Mouse (Mus musculus) lung, adult 18-20 months (tissue): ENCODE measurements at regions not wholly inside any gene's neighbourhood (a gene's known extent, or its start where the extent isn't known, plus 50 kb on each side); places are given as distances from the start of the nearest gene placed in this dataset.
A peak's percentile ranks its signal among the peaks of the same experiment; 100 is the strongest.

Experiments used
- DNase-seq, 2 experiments: peaks; one replicate each; pipeline ENCODE4 v3.0.0; 2022; ENCODE audit warnings: mixed read lengths in 2 of 2

DNA sequence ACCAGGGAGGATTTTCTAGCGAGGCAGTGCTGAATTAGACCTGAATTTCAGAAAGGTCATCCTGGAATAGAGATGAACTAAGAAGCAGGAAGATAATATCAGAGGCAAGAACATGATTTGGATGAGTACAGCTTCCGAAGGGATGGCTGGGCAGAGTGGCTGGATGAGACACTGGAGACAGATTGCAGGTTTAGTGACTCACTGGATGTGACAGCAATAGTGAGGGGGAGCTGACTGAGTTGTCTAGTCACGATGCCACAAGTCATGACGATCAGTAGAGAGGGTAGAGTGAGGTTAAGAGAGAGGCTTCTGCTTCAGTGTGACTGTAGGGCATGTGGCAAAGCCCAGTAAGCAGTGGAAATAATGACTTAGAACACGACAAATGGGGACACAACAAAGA is 181.3 kb upstream of the Npy start:
- no peak for DNase-seq

DNA sequence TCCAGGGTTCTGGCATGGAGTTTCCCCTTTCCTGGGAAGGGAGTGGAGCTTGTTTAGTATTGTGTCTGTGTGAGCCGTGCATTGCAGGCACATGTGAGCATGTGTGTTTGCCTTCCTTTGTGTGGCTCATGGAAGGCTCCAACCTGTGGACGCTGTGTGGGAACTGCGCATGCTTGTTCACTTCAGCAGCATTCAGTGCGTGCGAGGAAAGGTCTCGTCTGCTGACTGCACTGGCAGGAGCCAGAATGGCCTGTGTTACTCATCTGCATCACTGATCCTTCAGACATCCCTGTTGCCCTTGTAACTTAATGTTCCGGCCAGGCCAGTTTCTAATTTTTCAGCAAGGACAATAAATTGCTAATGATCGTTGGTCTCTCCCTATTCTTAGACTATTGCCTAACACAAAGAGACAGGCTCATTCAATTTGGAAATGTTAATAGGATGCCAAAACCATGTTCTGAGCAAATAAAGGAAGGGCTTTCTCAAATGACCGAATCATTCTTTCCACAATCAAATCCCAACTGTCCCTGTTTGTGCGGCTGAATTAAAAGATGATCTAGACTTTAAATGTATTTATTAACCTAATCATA is 167.9 kb upstream of the Npy start:
- DNase-seq, result no peak

DNA sequence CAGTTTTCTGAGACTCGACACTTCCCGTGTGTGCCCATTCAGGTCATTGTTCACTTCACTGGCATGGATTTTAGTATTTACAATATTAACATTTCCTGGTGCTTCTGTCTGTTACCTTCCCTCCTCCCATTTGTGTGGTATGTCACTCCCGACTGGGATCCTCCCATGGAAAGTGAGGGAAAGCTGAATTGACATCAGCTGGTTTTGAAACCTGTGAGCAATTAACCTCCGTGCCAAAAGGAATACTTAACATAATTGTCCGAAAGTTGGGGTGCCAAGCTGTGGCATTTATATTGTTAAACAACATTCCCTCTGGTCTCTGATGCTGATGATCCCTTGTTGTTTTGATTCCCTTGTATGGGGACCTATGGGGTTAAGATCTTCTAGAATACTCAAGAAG is 167.3 kb upstream of the Npy start:
- no peak for DNase-seq

DNA sequence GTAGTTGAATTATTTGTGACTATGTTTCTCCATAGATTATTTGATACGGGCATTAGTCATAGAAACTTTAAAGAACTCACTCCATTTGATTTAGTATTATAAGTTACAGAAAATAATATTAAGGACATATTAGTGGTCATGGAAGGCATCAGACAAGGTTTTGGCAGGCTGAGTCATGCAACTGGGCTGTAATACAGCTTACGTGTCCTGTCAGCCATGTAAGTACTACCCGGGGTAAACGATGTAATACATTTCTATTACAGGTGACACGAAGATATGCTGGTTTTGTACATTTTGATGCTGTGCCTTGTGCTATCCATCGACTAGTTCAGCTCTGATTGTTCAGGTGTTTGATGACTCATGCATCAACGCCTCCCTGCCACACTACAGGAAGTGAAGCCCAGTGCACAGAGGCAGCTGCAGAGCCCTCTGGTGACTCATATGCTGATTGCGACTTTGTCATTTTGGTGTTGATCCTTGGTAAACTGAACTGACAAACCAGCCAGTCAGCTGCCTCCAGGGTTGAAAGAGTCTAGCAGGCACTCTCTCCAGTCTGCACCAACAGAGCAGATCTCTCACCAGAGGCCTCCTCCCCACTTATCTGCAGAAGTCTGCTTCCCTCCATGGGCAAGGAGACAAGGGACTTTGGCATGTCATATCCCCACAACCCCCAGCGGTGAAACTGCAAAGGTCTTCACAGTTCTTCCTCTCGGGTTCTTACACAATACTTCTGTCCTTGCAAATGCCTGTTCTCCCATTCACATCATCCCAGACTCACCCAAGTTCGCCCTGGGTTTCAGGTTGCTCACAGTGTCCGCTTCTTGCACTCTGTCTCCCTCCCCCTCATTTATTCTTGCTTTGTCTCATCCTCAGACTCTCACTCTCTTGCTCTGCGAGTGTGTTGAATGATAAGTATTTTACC is 165.9 kb upstream of the Npy start:
- peak in 1 of 2 experiments; percentile 5 for DNase-seq

DNA sequence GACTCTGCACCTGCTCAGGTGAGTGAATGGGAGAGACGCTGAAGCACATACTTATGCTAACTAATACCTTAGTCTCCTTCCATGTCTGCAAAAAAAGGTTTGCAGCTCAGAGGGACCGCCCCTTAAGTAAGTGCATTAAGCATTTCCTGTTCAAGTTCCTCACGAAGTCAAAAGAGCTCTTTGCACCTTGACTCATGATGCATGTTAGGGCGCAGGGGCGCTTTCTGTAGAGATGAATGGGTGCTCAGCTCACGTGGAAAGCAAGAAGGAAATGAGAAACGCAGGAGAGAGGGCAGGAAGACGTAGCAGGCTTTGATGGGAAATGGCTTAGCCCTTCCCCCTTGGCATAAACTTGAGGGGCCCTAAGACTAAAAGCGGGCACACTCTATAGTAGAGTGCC is 164.5 kb upstream of the Npy start:
- no peak for DNase-seq

DNA sequence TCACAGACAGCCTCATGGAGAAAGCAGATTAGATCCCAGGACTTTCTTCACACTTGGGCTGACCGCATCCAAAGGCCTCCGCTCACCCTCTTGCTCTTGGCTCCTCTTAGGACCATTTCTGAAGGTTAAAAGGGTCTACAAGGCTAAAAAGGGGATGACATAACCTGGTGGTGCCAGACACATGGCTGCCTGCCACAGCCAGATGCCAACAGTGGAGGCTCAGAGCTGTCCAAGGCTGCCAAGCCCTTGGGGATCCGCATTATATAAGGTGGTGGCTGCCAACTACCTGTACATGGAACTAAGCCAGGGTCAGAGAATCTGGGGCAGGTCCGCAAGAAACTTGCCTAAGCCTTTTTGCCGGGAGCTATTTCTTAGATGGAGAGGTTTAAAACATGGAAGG is 151.5 kb upstream of the Npy start:
- no peak for DNase-seq

DNA sequence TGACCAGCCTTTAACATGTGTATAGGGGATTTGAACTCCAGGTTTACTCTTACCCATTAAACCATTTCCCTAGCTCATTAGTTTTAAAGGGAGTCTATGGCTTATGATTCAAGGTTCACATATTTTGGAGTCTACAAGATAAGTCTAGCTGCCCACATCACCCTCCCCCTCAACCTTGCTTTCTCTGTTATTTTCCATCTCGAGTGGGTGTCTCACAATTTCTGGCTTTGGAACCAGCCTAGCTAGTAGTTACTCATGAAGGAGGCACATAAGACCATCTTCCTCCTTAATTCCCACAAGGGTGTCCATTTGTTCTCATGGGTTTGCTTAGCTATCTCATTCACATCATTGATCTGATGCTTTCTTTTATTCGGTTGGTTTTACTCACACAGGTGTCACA is 150.6 kb upstream of the Npy start:
- DNase-seq, result no peak

DNA sequence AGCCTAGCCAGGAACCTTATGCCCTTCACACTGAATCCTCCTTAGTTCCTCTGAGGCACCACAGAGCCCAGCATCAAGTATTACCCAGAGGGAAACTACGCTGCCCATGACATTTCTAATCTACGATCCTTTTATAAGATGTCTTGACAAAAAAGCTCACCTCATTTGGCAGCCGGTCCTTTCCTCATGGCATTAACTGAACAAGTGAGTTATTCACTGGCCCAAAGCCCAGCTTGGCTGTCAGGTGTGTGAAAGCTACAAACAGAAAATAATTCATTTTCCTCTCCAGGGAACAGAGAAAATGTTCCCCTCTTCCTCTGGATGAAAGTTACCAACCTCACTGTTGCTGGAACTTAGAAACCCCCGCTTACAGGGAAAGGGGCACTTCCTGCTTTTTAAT is 135.7 kb upstream of the Npy start:
- no peak for DNase-seq

DNA sequence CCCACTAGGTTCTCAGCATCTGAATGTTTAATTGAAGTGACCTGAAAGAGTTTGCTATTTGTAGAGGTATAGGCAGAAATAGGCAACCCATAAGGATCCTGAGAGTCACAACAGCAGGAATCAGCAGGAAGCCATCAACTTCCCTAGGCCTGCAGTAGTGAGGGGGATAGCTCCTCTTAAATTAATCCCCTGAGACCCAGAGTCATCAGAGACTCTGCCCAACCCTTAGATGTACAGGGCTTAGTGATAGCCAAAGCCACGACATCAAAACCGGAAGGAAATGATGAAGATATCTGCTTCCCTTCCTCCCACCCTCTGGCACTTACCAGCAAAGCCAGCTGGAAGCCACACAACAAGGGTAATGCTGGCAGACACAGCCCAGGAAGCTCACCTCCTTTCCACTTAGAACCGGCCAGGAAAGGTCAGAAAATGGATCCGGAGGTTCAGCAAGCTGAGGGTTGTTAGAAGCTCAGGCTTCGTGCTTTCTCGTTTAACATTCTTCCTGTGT is 130.4 kb upstream of the Npy start:
- DNase-seq, result no peak

DNA sequence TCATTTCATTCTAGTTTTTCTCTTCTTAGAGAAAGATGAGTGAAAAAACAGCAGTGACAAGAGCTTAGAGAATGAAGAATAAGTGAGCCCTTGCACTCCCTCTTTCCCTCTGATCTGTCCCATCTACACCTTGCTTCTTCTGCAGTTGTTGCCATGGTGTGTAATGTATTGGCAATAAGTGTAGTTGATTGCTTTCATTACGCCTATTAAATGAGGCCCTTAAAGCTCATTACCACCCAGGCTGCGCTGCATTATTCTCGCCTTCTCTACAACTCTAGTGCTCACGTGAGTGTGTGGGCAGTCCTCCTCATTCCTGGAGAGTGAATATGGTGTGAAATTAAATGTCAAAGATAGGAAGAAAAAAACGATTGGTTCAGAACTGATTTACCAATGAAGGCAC is 127.7 kb upstream of the Npy start:
- DNase-seq, result no peak

DNA sequence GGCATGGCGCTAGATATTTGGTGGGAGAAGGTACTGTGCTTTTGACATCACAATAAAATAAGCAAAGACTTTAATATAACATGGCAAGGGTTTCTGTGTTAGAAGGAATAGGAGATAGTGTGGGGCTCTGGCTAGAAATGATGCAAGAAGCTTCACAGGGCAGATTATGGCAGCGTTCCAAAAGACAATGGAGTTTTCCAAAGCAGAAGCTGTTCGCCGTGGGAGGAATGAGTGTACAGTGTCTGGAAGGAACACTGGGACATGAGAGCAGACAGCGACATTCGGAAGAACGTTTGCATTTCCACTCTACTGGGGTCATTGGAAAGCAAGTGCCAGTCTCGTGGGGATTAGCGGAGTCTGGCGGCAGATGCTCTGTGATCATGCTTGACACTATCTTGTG is 125.5 kb upstream of the Npy start:
- DNase-seq, result no peak

DNA sequence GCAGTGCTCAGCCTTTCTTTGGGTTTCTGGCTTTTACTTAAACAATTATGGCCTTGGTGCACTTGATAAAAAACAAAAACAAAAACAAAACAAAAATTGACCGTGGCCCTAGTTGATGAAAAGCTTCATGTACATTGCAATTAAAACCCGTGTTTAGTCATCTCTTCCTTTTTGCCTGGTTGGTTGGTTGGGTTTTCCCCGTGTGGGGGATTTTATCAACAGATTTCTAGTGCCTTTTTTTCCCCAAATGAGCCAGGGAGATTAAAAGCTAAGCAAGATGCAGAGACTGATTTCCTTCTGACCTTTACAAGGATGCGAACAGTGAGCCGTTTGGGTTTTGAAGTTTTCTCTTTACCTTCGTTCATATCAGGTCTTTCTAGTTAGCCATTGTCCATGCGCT is 121.1 kb upstream of the Npy start:
- DNase-seq, result no peak

DNA sequence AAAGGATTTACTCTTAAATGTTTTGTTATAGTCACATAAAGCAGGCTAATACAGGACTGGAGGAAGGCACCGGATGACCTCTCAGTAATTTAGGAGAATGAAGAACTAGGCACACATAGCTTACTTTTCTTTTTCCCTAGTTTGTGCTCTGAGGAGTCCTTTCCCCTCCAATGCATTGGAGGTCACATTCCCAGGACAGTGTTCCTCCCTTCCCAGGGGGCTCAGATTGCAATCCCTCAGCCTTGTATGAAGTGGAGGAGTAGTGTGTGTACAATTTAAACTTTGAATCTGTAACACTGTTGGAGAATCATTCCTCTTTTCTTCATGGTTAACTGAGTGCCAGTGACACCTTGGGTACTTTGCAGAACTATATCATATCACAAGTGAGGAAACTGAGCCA is 109.5 kb upstream of the Npy start:
- no peak for DNase-seq

DNA sequence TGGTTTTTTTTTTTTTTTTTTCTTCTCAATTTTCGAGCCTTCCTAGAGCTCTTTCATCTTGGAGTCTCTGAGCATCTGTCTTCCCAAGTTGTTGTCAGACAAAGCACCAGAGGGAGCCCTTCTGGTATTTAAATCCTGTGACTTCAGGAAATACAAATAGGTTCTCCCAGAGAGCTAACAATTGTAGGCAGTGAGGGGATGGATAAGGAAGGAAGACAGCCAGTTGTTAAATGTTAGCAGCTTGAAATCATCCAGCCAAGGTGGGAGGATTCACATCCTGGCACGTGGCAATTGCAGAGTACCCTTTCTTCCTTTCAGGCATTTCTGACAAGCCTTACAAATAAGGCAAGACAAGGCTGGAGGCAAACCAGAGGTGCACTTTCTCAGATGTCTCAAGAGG is 106.0 kb upstream of the Npy start:
- no peak for DNase-seq

DNA sequence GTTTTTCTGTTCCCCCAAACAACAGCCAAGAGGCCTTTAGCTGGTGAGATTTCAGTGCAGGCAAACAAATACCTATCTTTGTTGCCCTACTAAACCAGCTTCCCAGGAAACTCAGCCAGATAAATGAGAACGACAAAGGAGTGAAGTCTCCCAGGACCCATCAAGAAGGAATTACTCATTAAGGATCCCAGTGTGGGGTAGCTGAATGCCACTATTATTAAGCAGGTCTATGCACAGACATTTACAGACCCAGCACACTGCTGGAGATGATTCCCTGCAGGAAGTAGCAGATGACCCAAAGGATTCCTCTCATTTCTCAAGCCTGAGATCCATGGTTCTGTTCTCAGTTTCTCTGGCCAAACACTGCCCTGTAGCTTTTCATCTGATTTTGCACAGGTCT is 105.6 kb upstream of the Npy start:
- DNase-seq, result no peak

DNA sequence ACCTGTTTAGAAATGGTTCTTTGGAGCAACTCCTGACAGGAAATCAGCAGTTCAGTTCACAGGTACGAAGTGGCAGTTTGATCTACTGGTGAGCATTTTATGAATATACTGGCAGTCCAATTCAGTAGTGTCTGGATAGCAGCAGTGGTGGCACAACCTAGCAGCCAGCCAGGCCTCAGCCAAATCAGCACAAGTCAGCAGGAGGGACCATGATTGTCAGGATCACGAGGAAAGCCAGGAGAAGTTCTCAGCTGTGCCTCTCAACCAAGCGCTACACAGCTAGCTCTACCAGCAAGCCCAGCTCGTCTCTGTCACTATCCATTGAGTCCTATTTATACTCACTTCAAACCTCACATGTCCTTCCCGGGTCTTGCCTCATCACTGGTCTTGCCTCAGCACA is 89.3 kb upstream of the Npy start:
- no peak for DNase-seq

DNA sequence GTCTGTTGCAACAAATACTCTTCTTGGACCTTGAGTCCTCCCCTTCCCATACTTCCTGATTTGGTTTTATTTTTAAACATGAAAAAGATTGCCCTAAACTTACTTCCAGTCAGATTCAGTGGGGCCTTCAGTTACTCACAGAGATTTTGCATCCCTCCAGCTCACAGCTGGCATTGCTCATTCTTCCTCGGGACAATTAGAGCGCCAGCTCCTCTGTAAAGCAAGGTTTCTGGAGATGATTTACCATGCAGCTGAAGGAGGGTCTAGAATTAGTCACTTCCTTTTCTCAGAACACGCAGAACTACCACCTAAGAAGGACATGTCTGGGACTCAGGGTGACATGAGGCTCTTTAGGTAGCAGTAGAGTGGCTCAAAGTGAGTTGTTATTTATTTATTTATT is 79.4 kb upstream of the Npy start:
- no peak for DNase-seq

DNA sequence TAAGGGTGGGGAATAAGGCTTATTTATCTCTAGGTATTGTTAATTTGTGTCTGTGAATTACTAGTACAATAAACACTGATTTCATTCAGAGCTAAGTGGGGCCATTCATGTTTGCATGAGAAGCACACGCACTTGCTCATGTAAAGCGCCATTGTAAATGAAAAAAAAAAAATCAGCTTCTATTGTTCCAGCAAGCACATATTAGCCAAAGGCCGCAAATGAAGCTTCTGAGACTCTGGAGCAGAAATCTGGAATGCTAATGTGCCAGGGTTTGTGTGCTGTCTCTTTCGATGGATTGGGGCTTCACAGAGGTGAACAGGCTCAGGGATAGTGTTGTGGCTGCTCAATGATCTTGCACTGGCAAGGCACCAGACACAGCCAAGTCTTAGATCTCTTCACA is 77.2 kb upstream of the Npy start:
- DNase-seq, result no peak

DNA sequence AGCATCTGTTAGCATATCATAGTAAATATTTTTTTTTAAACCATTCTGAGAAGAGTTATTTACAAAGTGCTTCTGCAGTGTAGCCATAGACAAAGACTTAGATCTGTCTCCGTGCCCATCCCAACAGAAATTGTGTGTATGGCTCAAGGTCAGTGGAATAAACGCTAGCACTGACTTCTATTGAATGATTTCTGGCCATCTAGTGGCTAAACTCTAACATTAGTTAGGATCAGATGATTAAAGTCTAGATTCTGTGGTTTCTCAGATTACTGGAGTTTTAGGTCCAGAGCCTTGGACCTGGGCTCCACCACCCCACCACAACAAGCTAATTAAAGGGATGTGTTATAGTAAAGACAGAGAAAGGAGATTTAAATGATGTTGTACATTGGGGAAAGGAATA is 72.0 kb upstream of the Npy start:
- DNase-seq, result no peak

DNA sequence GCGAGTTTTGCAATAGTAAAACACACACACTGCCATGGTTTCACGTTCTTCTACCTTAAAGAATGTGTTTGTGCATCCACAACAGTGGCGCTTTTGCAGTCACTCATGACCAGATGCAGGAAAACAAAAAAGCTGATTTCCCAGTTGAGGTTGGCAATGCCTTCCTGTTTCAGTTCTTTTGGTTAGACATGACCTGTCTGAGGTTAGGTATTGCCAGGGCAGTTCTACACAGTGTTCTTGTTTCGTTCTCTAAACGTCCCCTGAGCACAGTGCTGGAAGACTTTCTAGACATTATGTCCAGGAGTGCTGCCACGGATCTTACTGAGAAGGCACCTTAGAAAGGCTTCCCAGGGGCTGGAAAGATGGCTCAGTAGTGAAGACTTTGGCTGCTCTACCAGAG is 62.9 kb upstream of the Npy start:
- no peak for DNase-seq

DNA sequence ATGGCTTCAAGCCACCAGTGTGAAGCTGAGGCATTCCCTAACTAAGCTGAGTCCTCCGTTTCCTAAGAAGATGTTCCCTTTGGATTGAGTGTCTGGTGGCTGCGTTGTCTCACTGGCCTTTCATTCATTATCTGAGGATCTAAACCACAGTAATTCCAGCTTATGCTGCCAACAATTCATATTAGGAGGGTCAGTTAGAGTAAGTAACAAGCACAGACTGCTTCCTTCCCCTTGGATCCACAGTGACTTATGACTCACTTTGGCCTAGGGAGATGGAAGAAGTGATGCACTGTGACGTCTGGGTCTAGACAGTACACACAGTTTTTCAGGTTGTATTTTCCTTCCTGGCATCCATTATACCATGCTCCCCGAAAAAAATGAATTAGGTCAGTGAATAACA is 57.8 kb upstream of the Npy start:
- no peak for DNase-seq

DNA sequence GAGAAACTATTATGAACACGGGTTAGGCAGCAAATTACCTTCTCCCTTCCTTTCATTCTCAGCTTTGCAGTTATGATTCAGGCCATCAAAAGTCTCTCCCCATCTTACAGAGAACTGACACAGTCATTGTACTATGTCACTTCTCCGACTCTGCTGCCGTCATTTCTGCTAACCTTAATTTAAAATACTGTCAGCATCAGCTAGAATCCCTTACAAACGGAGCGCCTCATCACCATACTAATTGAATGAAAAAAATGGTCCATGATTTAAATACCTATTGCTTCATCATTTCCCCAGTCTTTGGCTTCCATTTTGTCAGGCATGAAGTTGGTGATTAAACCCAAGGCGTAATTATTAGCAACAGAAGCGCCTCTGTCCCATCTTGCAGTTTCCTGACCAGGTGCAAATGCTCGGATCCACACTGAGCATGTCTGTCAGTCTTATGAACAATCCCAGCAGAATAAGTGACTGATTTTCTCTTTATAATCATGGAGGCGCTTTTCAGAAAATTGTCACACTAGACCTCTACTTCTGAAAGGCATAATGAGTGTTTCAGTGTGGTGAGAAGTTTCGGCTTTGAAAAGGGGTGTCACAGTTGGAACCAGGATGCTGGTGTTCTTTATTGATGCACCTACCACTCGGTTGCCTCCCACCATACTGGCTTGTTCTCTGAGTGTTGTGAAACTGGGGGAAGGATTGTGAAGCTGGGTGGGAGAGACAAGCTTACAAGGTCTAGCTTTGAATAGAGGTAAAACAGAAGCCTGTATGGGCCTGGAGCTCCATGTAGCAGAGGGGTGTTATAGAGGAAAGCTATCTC is 52.4 kb upstream of the Npy start:
- DNase-seq, result no peak
